Mouse (Mus musculus) kidney, postnatal 25 days (tissue): ENCODE results near the gene Ube2dnl1.

Source experiments
- DNase-seq, 2 experiments: peaks; one replicate each; pipeline ENCODE4 v3.0.0; 2021; ENCODE audit warnings: mixed read lengths in 2 of 2

Gene Ube2dnl1

GRCm38 (mm10) chrX:114904712-114905111, at the start of gene Ube2dnl1:
Gene Ube2dnl1, plus strand, starts transcription at chrX:114905012.
- no peak for DNase-seq

- DNase-seq: no peak
Measured at GRCm38 (mm10) chrX:114895489-114895888, 9.3 kb upstream of the Ube2dnl1 start.

DNA sequence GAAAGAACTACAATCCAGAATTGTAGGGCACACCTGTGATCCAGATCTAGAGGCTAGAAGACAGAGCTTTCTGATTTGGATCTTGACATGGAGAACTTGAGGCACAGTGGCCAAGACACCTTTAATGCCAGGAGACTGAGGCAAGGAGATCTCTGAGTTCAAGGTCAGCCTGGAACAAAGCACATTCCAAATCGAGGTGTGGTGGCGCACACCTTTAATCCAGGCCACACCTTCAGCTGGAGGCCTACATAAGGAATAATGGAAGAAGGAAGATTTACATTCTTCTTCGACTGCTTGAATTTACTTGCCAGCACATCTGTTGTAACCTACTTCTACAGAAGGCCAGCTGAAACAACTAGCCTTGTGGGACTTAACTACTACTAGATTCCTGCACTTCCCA, 7.3 kb upstream of the Ube2dnl1 start:
- DNase-seq: no peak

- DNase-seq: no peak
Measured at GRCm38 (mm10) chrX:114903391-114903790, 1.4 kb upstream of the Ube2dnl1 start.

DNA sequence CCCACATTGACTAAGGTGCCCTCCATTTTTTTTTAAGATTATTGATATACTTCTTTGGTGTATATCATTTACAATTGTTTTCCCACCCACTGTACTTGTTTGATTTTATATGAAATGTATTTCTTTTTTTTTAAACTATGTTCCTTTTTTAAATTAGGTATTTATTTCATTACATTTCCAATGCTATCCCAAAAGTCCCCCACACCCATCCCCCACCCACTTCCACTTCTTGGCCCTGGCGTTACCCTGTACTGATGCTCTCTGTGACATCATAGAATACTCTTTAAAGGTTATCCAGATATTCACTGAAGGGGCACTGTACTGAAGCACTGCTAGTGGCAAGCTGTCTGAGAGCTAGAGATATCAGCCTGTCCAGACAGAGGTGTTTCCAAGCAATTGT, 2.5 kb downstream of the Ube2dnl1 start, which contains the start of gene Ube2dnl2:
Gene Ube2dnl2 (plus strand): TSS at position 301 of the 400 bp plus-strand sequence.
- DNase-seq: no peak

- no peak for DNase-seq
Measured at GRCm38 (mm10) chrX:114955066-114955465, 50.3 kb downstream of the Ube2dnl1 start.
